Mouse (Mus musculus): ENCODE results near the gene BC029722. TPM values are rescaled to one million over a fixed set of nuclear protein-coding genes. Genes with fewer than 3 reads are reported as not detected.
A peak's percentile ranks its signal among the peaks of the same experiment; 100 is the strongest.

The BC029722 gene
- polyA plus RNA-seq, 1 experiment: 56.4 TPM

DNA sequence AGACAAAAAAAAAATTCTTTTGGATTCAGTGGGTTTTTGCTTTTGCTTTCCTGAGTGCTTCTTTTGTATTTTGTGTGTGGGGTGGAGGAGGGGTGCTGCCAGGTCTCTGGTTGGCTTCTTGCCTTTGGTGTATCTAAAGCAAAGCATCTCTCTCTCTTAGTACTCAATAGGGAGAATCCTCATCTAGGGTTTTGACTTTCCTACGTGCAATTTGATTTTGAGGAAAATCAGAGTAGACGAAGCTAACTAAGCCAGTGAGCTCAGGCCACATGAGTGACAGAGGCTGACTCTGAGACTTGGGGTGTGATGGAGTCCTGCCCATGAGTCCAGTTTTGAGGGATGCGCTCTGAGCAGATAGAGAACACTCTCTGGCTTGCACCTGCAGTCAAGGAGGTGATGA, 39.7 kb downstream of the BC029722 start:
- Histone ChIP-seq H3K4me1 (ENCODE audit: control insufficient read depth, insufficient read depth, low read length) (0 out of 2 replicates have a peak, but pooled peaks cover 2% of the 10 kb centered on the region), H3K36me3 (ENCODE audit: control insufficient read depth, insufficient read depth, low read length) (no peaks in the 10 kb centered on the region), H3K27ac (ENCODE audit: insufficient read depth, low read depth, low read length) (no peak overlapping the region), H3K4me3 (ENCODE audit: insufficient read depth, low read depth, low read length) (no peak overlapping the region), H3K27me3 (replicated peaks; ENCODE audit: control insufficient read depth, insufficient read depth, low read length) (peaks cover 2% of the 10 kb centered on the region; the same call in 1 of the 2 replicates)
- no peak for TF ChIP-seq POLR2A (IDR thresholded peaks at IDR 0.05; ENCODE audit: low read depth, low read length)
- no peak for TF ChIP-seq CTCF (conservative IDR thresholded peaks at IDR 0.05; ENCODE audit: insufficient read depth, insufficient read length, low read depth, low read length)
- 87% methylated on average over 3 of the region's 3 CpGs for WGBS
- no peak for DNase-seq

DNA sequence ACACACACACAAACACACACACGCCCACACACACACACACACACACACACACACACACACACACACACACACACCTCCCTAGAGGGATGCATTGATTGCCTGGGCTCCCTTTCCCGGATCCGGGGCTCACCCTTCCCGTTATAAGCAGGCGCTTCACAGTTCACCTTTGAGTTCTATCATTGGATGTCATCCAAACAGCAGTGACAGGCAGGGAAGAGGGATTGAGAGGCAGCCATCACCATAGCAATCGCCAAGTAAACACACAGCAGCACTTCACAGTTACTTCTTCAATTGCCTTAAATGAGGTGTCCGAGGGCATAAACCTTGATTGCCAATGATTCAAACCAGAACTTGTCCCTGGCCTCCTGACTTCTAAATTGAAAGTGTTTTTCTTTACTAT, 40.2 kb downstream of the BC029722 start:
- 30% methylated on average over 7 of the region's 7 CpGs for WGBS
- no peak for TF ChIP-seq POLR2A (IDR thresholded peaks at IDR 0.05; ENCODE audit: low read depth, low read length)
- no peak for TF ChIP-seq CTCF (conservative IDR thresholded peaks at IDR 0.05; ENCODE audit: insufficient read depth, insufficient read length, low read depth, low read length)
- 0 out of 2 replicates have a peak, but pooled peaks cover 2% of the 10 kb centered on the region for H3K4me1 ChIP-seq (ENCODE audit: control insufficient read depth, insufficient read depth, low read length)

DNA sequence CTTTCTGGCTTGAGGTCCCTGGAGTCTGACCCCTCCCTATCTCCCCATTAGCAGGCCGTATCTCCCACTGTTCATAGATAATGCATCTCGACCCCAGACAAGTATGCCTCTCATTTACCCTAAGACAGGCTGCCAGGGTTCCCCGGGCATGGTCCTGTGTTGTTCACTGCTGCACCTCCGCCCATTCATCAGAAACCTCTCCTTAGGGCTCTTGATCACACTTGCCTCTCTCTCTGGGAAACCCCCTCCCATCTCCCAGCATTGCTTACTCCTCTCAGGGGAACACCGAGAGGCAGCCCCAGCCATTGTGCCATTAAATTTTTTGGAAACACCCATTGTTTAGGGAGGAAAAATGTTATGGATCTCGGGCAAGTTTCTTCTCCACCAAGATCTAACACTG, 41.2 kb downstream of the BC029722 start:
- WGBS: 69% methylated on average over 6 of the region's 6 CpGs
- Histone ChIP-seq H3K4me3 (ENCODE audit: insufficient read depth, low read depth, low read length) (no peak overlapping the region), H3K27me3 (replicated peaks; ENCODE audit: control insufficient read depth, insufficient read depth, low read length) (peaks cover 2% of the 10 kb centered on the region; the same call in 1 of the 2 replicates), H3K36me3 (ENCODE audit: control insufficient read depth, insufficient read depth, low read length) (no peaks in the 10 kb centered on the region), H3K27ac (ENCODE audit: insufficient read depth, low read depth, low read length) (no peak overlapping the region), H3K4me1 (ENCODE audit: control insufficient read depth, insufficient read depth, low read length) (0 out of 2 replicates have a peak, but pooled peaks cover 2% of the 10 kb centered on the region)
- DNase-seq: no peak
- TF ChIP-seq POLR2A (IDR thresholded peaks at IDR 0.05; ENCODE audit: low read depth, low read length) (no peak), CTCF (conservative IDR thresholded peaks at IDR 0.05; ENCODE audit: insufficient read depth, insufficient read length, low read depth, low read length) (no peak)

More for the DNA sequence above, 40.2 kb downstream of the BC029722 start:
- peaks cover 2% of the 10 kb centered on the region; the same call in 1 of the 2 replicates for H3K27me3 ChIP-seq (replicated peaks; ENCODE audit: control insufficient read depth, insufficient read depth, low read length)
- no peak overlapping the region for H3K27ac ChIP-seq (ENCODE audit: insufficient read depth, low read depth, low read length)
- H3K4me3 ChIP-seq (ENCODE audit: insufficient read depth, low read depth, low read length): no peak overlapping the region
- H3K36me3 ChIP-seq (ENCODE audit: control insufficient read depth, insufficient read depth, low read length): no peaks in the 10 kb centered on the region
- DNase-seq: no peak

DNA sequence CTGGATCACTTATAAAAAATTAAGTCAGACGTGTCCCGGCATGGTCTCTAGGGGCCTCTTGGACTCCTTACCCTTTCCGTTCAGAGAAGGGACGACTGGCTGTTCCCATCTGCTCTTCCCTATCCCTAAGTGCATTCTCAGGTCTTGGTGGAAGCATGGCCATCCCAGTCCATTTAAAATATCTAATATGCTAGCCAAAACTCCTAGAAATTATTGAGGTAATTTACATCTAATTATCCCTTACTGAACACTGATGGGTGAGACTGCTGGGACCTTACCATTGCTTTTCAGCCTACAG, 41.6 kb downstream of the BC029722 start:
- no peak for DNase-seq
- H3K36me3 ChIP-seq (ENCODE audit: control insufficient read depth, insufficient read depth, low read length): no peaks in the 10 kb centered on the region
- 75% methylated on average over 4 of the region's 4 CpGs for WGBS
- no peak overlapping the region for H3K4me3 ChIP-seq (ENCODE audit: insufficient read depth, low read depth, low read length)
- no peak overlapping the region for H3K27ac ChIP-seq (ENCODE audit: insufficient read depth, low read depth, low read length)
- peaks cover 2% of the 10 kb centered on the region; the same call in 1 of the 2 replicates for H3K27me3 ChIP-seq (replicated peaks; ENCODE audit: control insufficient read depth, insufficient read depth, low read length)
- 0 out of 2 replicates have a peak, but pooled peaks cover 2% of the 10 kb centered on the region for H3K4me1 ChIP-seq (ENCODE audit: control insufficient read depth, insufficient read depth, low read length)
- TF ChIP-seq CTCF (conservative IDR thresholded peaks at IDR 0.05; ENCODE audit: insufficient read depth, insufficient read length, low read depth, low read length) (no peak), POLR2A (IDR thresholded peaks at IDR 0.05; ENCODE audit: low read depth, low read length) (no peak)

DNA sequence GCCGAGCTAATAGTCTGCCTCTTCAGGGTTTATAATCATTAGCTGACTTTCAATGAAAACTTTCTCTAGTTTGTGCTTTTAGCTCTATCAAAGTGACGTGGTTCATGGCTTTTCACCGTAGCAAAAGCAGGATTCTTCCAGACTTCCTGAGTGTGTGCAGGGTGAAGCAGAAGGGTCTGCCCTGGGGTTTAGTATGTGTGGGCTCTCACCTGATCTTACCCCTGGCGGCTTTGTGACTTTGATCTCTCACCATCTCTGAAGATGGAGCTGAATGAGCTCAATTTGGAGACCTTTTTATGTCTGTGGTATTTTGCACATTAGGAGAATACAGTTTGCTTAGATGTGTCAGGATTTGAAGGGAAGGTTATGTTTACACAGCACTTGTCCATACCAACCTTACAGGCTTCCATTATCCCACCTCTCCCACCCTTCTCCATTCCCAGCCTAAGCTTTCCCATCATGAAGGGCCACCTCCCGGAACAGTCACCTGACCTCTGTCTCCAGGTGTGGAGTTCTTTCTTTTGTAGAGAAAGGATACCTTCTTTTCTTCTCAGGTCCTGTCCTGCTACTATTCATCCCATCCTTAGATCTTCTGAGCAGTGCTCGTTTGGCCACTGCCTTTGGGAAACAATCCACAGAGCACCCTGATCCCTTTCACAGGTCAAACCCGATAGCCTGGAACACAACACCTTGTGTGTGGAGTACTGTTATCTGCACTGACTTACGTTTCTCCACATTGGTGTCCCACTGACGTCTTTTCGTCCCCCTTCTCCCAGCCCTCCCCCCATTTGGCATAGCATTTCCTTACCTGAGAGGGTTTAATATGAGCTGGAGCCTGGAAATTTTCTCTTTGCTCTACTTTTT, 42.2 kb downstream of the BC029722 start:
- no peak for DNase-seq
- Histone ChIP-seq H3K27ac (ENCODE audit: insufficient read depth, low read depth, low read length) (no peak overlapping the region), H3K4me1 (ENCODE audit: control insufficient read depth, insufficient read depth, low read length) (0 out of 2 replicates have a peak, but pooled peaks cover 2% of the 10 kb centered on the region), H3K36me3 (ENCODE audit: control insufficient read depth, insufficient read depth, low read length) (no peaks in the 10 kb centered on the region), H3K4me3 (ENCODE audit: insufficient read depth, low read depth, low read length) (no peak overlapping the region), H3K27me3 (replicated peaks; ENCODE audit: control insufficient read depth, insufficient read depth, low read length) (peaks cover 2% of the 10 kb centered on the region; the same call in 1 of the 2 replicates)
- TF ChIP-seq CTCF (conservative IDR thresholded peaks at IDR 0.05; ENCODE audit: insufficient read depth, insufficient read length, low read depth, low read length): no peak
- no peak for TF ChIP-seq POLR2A (IDR thresholded peaks at IDR 0.05; ENCODE audit: low read depth, low read length)
- 52% methylated on average over 10 of the region's 10 CpGs for WGBS

DNA sequence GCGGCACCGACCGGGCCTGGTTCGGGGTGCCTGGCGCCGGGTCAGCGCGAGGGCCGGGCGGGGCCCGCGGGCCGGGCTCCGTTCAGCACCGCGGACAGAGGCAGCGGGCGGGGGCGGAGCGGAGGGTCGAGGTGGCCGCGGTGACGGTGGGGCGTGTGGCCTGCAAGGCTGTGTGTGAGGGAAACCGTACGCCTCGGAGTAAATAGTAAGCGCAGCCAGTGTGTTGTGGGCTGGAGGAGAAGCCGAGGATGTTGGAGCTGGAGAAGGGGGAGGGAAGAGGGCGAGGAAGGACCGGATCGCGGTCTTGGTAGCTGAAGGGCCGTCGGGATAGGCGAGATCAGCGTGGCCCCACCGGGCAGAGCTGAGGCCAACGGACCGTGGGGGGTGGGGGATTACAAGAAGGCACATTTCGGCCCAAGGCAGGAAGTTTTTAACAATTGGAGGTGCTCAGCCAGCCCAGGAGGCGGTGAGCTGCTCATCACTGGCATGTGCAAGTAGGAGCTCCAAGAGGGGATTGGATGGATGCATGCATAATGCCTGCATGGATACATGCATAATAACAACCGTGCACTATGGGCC, 43.5 kb downstream of the BC029722 start:
- Histone ChIP-seq H3K4me1 (ENCODE audit: control insufficient read depth, insufficient read depth, low read length) (0 out of 2 replicates have a peak, but pooled peaks cover 2% of the 10 kb centered on the region), H3K27me3 (replicated peaks; ENCODE audit: control insufficient read depth, insufficient read depth, low read length) (peaks cover 2% of the 10 kb centered on the region; the same call in 1 of the 2 replicates), H3K27ac (ENCODE audit: insufficient read depth, low read depth, low read length) (no peak overlapping the region), H3K4me3 (ENCODE audit: insufficient read depth, low read depth, low read length) (peak overlapping the region; percentile 14; the same call in 1 of the 2 replicates), H3K36me3 (ENCODE audit: control insufficient read depth, insufficient read depth, low read length) (no peaks in the 10 kb centered on the region)
- WGBS: 3% methylated on average over 44 of the region's 44 CpGs
- peak; percentile 34 for DNase-seq
- TF ChIP-seq CTCF (conservative IDR thresholded peaks at IDR 0.05; ENCODE audit: insufficient read depth, insufficient read length, low read depth, low read length): no peak
- no peak for TF ChIP-seq POLR2A (IDR thresholded peaks at IDR 0.05; ENCODE audit: low read depth, low read length)

Data from kidney, adult 2 months (tissue).